24 mouse cellular contexts compared by ENCODE assay signal in the genomic region with DNA sequence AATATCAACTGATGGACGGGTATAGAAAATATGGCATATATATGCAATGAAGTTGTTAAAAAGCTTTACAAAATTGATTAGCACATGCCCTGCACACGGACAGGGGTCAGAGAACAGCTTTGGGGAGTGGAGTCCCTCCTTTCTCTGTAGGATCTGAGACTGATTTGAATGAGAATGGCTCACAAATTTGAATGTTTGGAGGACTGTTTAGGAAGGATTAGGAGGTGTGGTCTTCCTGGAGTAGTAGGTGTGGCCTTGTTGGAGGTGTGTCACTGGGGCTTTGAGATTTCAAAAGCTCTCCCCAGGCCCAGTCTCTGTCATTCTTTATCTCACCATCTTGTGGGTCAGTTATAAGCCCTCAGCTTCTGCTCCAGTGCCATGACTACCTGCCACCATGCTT.
"Had no signal": no experiment of that assay in that cellular context is flagged by ENCODE, and none has a peak within 500 bp of the region (broad histone marks: within the 10 kb centered on the region; RNA-seq: fewer than 3 reads in every experiment).

No protein-coding gene starts in this region.

- H3K9me3 ChIP-seq: limb, embryonic 10.5 days; limb, embryonic 12.5 days had no signal

- H3K9ac ChIP-seq: heart, embryonic 12.5 days; hindbrain, embryonic 12.5 days; hindbrain, embryonic 14.5 days; limb, embryonic 12.5 days; liver, embryonic 14.5 days had no signal

- H3K36me3 ChIP-seq: heart, embryonic 10.5 days; heart, embryonic 12.5 days; hindbrain, embryonic 10.5 days; hindbrain, embryonic 12.5 days; limb, embryonic 10.5 days; limb, embryonic 12.5 days had no signal

- H3K4me3 ChIP-seq: heart, embryonic 10.5 days; heart, embryonic 12.5 days; hindbrain, embryonic 10.5 days; hindbrain, embryonic 12.5 days; layer of hippocampus, adult 2 months; left cerebral cortex, adult 2 months; limb, embryonic 10.5 days; limb, embryonic 12.5 days had no signal

- DNase-seq: gastrocnemius, postnatal 10 days; gastrocnemius, postnatal 25 days; heart, postnatal 10 days; heart, postnatal 4 days; kidney, adult 18-20 months; kidney, adult 8-10 months; kidney, postnatal 10 days; kidney, postnatal 25 days; kidney, postnatal 4 days; liver had no signal

- H3K27ac ChIP-seq: heart, embryonic 10.5 days; hindbrain, embryonic 10.5 days; hindbrain, embryonic 12.5 days; hindbrain, embryonic 14.5 days; layer of hippocampus, adult 2 months; left cerebral cortex, adult 2 months; limb, embryonic 10.5 days; limb, embryonic 12.5 days; liver, embryonic 14.5 days had no signal

- ATAC-seq: hindbrain, embryonic 16.5 days; inflammation-experienced regulatory T-cells, adult 6 months; intestine, postnatal 0 days had no signal

- H3K4me2 ChIP-seq: heart, embryonic 12.5 days; hindbrain, embryonic 12.5 days; hindbrain, embryonic 14.5 days; limb, embryonic 12.5 days; liver, embryonic 11.5 days had no signal
